Mouse (Mus musculus) midbrain, postnatal 0 days (tissue): ENCODE measurements at regions not wholly inside any gene's neighbourhood (a gene's known extent, or its start where the extent isn't known, plus 50 kb on each side); places are given as distances from the start of the nearest gene placed in this dataset.

Experiments
- ATAC-seq: fragments of 200-750 bp; cut with Nextera tagmentation; 2 replicates; pipeline ENCODE4 v1.8.0; 2017; ENCODE audit warnings: moderate number of reproducible peaks, mild to moderate bottlenecking, moderate TSS enrichment, moderate library complexity; ENCODE audit not compliant: low FRiP score
- DNase-seq: peaks from one replicate; pipeline ENCODE4 v3.0.0-alpha.2; 2015; ENCODE audit warnings: low spot score
- H3K27ac ChIP-seq: fragments of 300-500 bp; sonication (generic); 2 replicates; pipeline ENCODE4 v1.5.1; 2014; ENCODE audit warnings: low read depth, mild to moderate bottlenecking, low read length, mixed read lengths
- H3K27me3 ChIP-seq: fragments of 300-500 bp; sonication (generic); 2 replicates; pipeline ENCODE4 v1.6.1; 2014; ENCODE audit warnings: low read length, control low read depth, mixed read lengths; ENCODE audit not compliant: insufficient read depth
- H3K36me3 ChIP-seq: fragments of 300-500 bp; sonication (generic); 2 replicates; pipeline ENCODE4 v1.6.1; 2014; ENCODE audit warnings: low read length, control low read depth, mixed read lengths; ENCODE audit not compliant: insufficient read depth
- H3K4me1 ChIP-seq: fragments of 300-500 bp; sonication (generic); 2 replicates; pipeline ENCODE4 v1.6.1; 2014; ENCODE audit warnings: mild to moderate bottlenecking, control low read depth, antibody characterized with exemption, low read length, mixed read lengths; ENCODE audit not compliant: insufficient read depth
- H3K4me2 ChIP-seq: fragments of 300-500 bp; sonication (generic); 2 replicates; pipeline ENCODE4 v1.6.1; 2014; ENCODE audit warnings: low read depth, mild to moderate bottlenecking, low read length, mixed read lengths; ENCODE audit not compliant: poor library complexity, severe bottlenecking
- H3K4me3 ChIP-seq: fragments of 300-500 bp; sonication (generic); 2 replicates; pipeline ENCODE4 v1.5.1; 2014; ENCODE audit warnings: low read depth, mild to moderate bottlenecking, low read length, moderate library complexity
- H3K9ac ChIP-seq: fragments of 300-500 bp; sonication (generic); replicated peaks from 2 replicates; pipeline ENCODE4 v1.6.1; 2014; ENCODE audit warnings: mild to moderate bottlenecking, low read length, moderate library complexity, mixed read lengths; ENCODE audit not compliant: poor library complexity, severe bottlenecking
- H3K9me3 ChIP-seq: fragments of 300-500 bp; sonication (generic); 2 replicates; pipeline ENCODE4 v1.6.1; 2016; ENCODE audit warnings: low read length, control low read depth
- CTCF ChIP-seq: IDR thresholded peaks from 2 replicates; pipeline ENCODE4 v1.5.1; 2016; ENCODE audit warnings: antibody characterized with exemption, mild to moderate bottlenecking
- WGBS: fragments of 180-500 bp; shearing (Covaris S2); extraction: QIAGEN DNeasy Blood & Tissue Kit; methylation state at CpG from one replicate; pipeline ENCODE4 v1.1.7; 2014; 5-methylcytosine and 5-hydroxymethylcytosine counted together

DNA sequence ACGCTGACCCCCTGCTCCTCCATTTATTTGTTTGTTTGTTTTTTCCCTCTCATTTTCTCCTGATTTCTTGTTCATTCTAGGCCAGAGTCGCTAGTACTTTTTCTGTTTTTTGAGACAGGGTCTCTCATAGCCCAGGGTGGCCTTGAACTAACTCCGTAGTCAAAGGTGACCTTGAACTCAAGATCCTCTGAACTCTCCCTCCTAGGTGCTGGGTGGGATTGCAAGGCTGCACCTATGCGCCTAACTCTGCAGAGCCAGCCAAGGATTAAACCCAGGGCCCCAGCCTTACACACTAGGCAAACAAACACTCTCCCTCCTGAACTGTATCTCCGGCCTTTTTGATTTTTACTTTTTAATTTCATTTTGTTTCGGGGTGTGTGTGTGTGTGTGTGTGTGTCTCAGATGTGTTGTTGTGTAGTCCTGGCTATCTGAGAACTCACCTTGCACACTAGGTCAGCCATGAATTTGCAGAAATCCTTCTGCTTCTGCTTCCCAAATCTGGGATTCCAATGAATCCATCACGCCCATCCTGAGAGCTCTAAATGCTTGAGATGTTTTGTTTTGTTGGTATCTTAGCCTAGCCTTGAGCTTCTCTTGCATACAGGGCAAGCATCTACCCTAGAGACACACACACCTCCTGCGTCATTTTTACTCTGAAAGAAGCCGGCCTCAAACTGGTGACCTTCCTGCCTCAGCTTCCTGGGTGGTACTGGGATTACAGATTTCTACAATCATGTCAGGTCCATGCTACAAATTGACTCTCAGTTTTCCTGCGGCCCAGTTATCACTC, 56.3 kb upstream of the Tbx3 start:
- ATAC-seq = no peak
- 84% methylated on average over 10 of the region's 10 CpGs for WGBS
- no peak for TF ChIP-seq CTCF
- no peak overlapping the region for H3K27ac ChIP-seq
- no peaks in the 10 kb centered on the region for H3K9me3 ChIP-seq
- H3K4me3 ChIP-seq = no peak overlapping the region
- no peak overlapping the region for H3K4me2 ChIP-seq
- no peak for DNase-seq
- no peaks in the 10 kb centered on the region for H3K4me1 ChIP-seq
- no peak overlapping the region for H3K9ac ChIP-seq
- no peaks in the 10 kb centered on the region; the same call in 1 of the 2 replicates for H3K27me3 ChIP-seq
- no peaks in the 10 kb centered on the region for H3K36me3 ChIP-seq

GRCm38 (mm10) chr5:119615681-119616080, 54.8 kb upstream of the Tbx3 start:
- H3K4me3 ChIP-seq = no peak overlapping the region
- DNase-seq (no peak), ATAC-seq (no peak)
- 58% methylated on average over 5 of the region's 5 CpGs for WGBS
- TF ChIP-seq CTCF = no peak
- H3K9me3 ChIP-seq = no peaks in the 10 kb centered on the region
- H3K27me3 ChIP-seq = no peaks in the 10 kb centered on the region; the same call in 1 of the 2 replicates
- H3K4me2 ChIP-seq = no peak overlapping the region
- no peaks in the 10 kb centered on the region for H3K4me1 ChIP-seq
- no peaks in the 10 kb centered on the region for H3K36me3 ChIP-seq
- H3K27ac ChIP-seq = no peak overlapping the region
- no peak overlapping the region for H3K9ac ChIP-seq

- H3K4me2 ChIP-seq = no peak overlapping the region
- H3K9ac ChIP-seq = no peak overlapping the region
- H3K9me3 ChIP-seq = no peaks in the 10 kb centered on the region
- WGBS = 88% methylated on average over 2 of the region's 2 CpGs
- no peaks in the 10 kb centered on the region for H3K27me3 ChIP-seq
- no peak for DNase-seq
- H3K4me3 ChIP-seq = no peak overlapping the region
- H3K27ac ChIP-seq = no peak overlapping the region
- TF ChIP-seq CTCF = no peak
- no peaks in the 10 kb centered on the region for H3K4me1 ChIP-seq
- no peak for ATAC-seq
- H3K36me3 ChIP-seq = no peaks in the 10 kb centered on the region
Measured at GRCm38 (mm10) chr5:119617856-119618255, 52.6 kb upstream of the Tbx3 start.

- no peak overlapping the region for H3K9ac ChIP-seq
- H3K9me3 ChIP-seq = no peaks in the 10 kb centered on the region
- H3K4me2 ChIP-seq = no peak overlapping the region
- no peak overlapping the region for H3K4me3 ChIP-seq
- 0 out of 2 replicates have a peak, but pooled peaks cover 4% of the 10 kb centered on the region for H3K27me3 ChIP-seq
- no peak overlapping the region for H3K27ac ChIP-seq
- H3K4me1 ChIP-seq = no peaks in the 10 kb centered on the region
- ATAC-seq (no peak), DNase-seq (no peak)
- 62% methylated on average over 8 of the region's 8 CpGs for WGBS
- no peak for TF ChIP-seq CTCF
- no peaks in the 10 kb centered on the region for H3K36me3 ChIP-seq
Measured at GRCm38 (mm10) chr5:119619906-119620305, 50.6 kb upstream of the Tbx3 start.
